Mouse (Mus musculus) lung, postnatal 0 days (tissue): ENCODE data around the gene Jagn1.

ENCODE experiments used
- CTCF ChIP-seq: IDR thresholded peaks from 2 replicates; pipeline ENCODE4 v1.5.1; 2016; ENCODE audit warnings: antibody characterized with exemption, mild to moderate bottlenecking
- EP300 ChIP-seq: IDR thresholded peaks from 2 replicates; pipeline ENCODE4 v1.6.1; 2016; ENCODE audit warnings: antibody characterized with exemption, mild to moderate bottlenecking, control low read depth

- TF ChIP-seq CTCF (no peak), EP300 (no peak)
These were observed at the start of gene Jagn1 for GRCm38 (mm10) chr6:113442442-113443090.
